Mouse (Mus musculus) kidney, embryonic 14.5 days (tissue): Measurements from ENCODE around the gene Mpst. TPM values are rescaled to one million over a fixed set of nuclear protein-coding genes. Genes with fewer than 3 reads are reported as not detected.

Experiments
- ATAC-seq: fragments of 200-750 bp; cut with Nextera tagmentation; 2 replicates; pipeline ENCODE4 v1.8.0; 2017; ENCODE audit warnings: moderate number of reproducible peaks, mild to moderate bottlenecking, moderate TSS enrichment, moderate library complexity; ENCODE audit not compliant: low FRiP score, low TSS enrichment
- H3K27ac ChIP-seq: fragments of 300-500 bp; sonication (generic); 2 replicates; pipeline ENCODE4 v1.5.1; 2014; ENCODE audit warnings: low read depth, mild to moderate bottlenecking, low read length, moderate library complexity, mixed read lengths
- H3K27me3 ChIP-seq: fragments of 300-500 bp; sonication (generic); 2 replicates; pipeline ENCODE4 v1.6.1; 2014; ENCODE audit warnings: mild to moderate bottlenecking, low read length; ENCODE audit not compliant: control insufficient read depth, insufficient read depth
- H3K36me3 ChIP-seq: fragments of 300-500 bp; sonication (generic); 2 replicates; pipeline ENCODE4 v1.6.1; 2014; ENCODE audit warnings: low read length, mixed read lengths; ENCODE audit not compliant: control insufficient read depth, insufficient read depth
- H3K4me1 ChIP-seq: fragments of 300-500 bp; sonication (generic); 2 replicates; pipeline ENCODE4 v1.6.1; 2014; ENCODE audit warnings: low read length, mixed read lengths; ENCODE audit not compliant: control insufficient read depth, insufficient read depth
- H3K4me2 ChIP-seq: fragments of 300-500 bp; sonication (generic); replicated peaks from 2 replicates; pipeline ENCODE4 v1.6.1; 2014; ENCODE audit warnings: low read depth, mild to moderate bottlenecking, low read length
- H3K4me3 ChIP-seq: fragments of 300-500 bp; sonication (generic); 2 replicates; pipeline ENCODE4 v1.5.1; 2014; ENCODE audit warnings: mild to moderate bottlenecking, low read length
- H3K9ac ChIP-seq: fragments of 300-500 bp; sonication (generic); 2 replicates; pipeline ENCODE4 v1.6.1; 2014; ENCODE audit warnings: low read depth, mild to moderate bottlenecking, low read length, moderate library complexity
- H3K9me3 ChIP-seq: fragments of 300-500 bp; sonication (generic); 2 replicates; pipeline ENCODE4 v1.6.1; 2016; ENCODE audit warnings: low read length; ENCODE audit not compliant: control insufficient read depth
- WGBS: fragments of 180-500 bp; shearing (Covaris S2); extraction: QIAGEN DNeasy Blood & Tissue Kit; methylation state at CpG from one replicate; pipeline ENCODE4 v1.1.7; 2014; 5-methylcytosine and 5-hydroxymethylcytosine counted together
- polyA plus RNA-seq: library from polyadenylated mRNA; unstranded; fragments of >200 nt; fragmentation: Nextera tagmentation; extraction: Ambion mirVana; gene quantifications from 2 replicates; pipeline ENCODE4 v1.2.1, GENCODE M21; 2014

Mpst gene
- polyA plus RNA-seq, 1 experiment from 2014 or later: 4.3 TPM

DNA sequence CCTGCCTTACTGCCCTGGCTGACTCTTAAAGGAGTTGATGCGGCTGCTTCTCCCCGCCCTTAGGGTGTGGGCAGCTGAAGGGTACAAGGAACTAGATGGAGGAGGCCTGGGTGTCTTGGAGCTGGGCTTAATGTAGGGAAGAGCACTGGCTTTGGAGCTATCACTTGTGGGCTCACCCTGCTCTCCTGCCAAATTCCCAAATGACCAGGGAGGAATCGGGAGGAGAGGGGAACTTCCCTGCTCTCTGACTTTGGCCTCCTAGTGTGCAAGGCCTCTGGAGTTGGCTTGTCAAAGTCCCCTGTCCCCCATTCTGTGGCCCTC is 22.9 kb downstream of the Mpst start:
- Histone ChIP-seq H3K36me3 (peaks cover 19% of the 10 kb centered on the region), H3K4me1 (peaks cover 7% of the 10 kb centered on the region; the same call in 1 of the 2 replicates), H3K27me3 (no peaks in the 10 kb centered on the region), H3K9ac (peak overlapping the region; percentile 70), H3K4me3 (peak overlapping the region; percentile 61), H3K27ac (peak overlapping the region; percentile 66; the same call in 1 of the 2 replicates), H3K4me2 (peak overlapping the region; percentile 54), H3K9me3 (no peaks in the 10 kb centered on the region)
- ATAC-seq: no peak
- WGBS: 0% methylated on average over 3 of the region's 3 CpGs

GRCm38 (mm10) chr15:78429871-78430622 is 23.8 kb downstream of the Mpst start:
- Histone ChIP-seq H3K4me2 (peak overlapping the region; percentile 54), H3K4me3 (peak overlapping the region; percentile 61; the same call in 1 of the 2 replicates), H3K9ac (no peak overlapping the region), H3K27ac (peak overlapping the region; percentile 66), H3K9me3 (no peaks in the 10 kb centered on the region), H3K27me3 (no peaks in the 10 kb centered on the region), H3K4me1 (peaks cover 9% of the 10 kb centered on the region), H3K36me3 (peaks cover 22% of the 10 kb centered on the region)
- ATAC-seq: no peak
- WGBS: 73% methylated on average over 13 of the region's 13 CpGs

- H3K9me3 ChIP-seq: no peaks in the 10 kb centered on the region
- H3K4me1 ChIP-seq: peaks cover 17% of the 10 kb centered on the region
- peaks cover 26% of the 10 kb centered on the region for H3K36me3 ChIP-seq
- H3K4me2 ChIP-seq: no peak overlapping the region
- no peaks in the 10 kb centered on the region for H3K27me3 ChIP-seq
- no peak overlapping the region for H3K27ac ChIP-seq
- no peak for ATAC-seq
- no peak overlapping the region for H3K9ac ChIP-seq
- 83% methylated on average over 10 of the region's 10 CpGs for WGBS
- no peak overlapping the region for H3K4me3 ChIP-seq
These were observed 24.7 kb downstream of the Mpst start for GRCm38 (mm10) chr15:78430874-78431273.

- Histone ChIP-seq H3K9ac (no peak overlapping the region), H3K36me3 (peaks cover 27% of the 10 kb centered on the region), H3K4me2 (no peak overlapping the region), H3K4me3 (no peak overlapping the region), H3K27ac (no peak overlapping the region), H3K4me1 (peaks cover 24% of the 10 kb centered on the region), H3K9me3 (no peaks in the 10 kb centered on the region), H3K27me3 (no peaks in the 10 kb centered on the region)
- 73% methylated on average over 7 of the region's 7 CpGs for WGBS
- no peak for ATAC-seq
These were observed 25.4 kb downstream of the Mpst start for GRCm38 (mm10) chr15:78431541-78432121.

DNA sequence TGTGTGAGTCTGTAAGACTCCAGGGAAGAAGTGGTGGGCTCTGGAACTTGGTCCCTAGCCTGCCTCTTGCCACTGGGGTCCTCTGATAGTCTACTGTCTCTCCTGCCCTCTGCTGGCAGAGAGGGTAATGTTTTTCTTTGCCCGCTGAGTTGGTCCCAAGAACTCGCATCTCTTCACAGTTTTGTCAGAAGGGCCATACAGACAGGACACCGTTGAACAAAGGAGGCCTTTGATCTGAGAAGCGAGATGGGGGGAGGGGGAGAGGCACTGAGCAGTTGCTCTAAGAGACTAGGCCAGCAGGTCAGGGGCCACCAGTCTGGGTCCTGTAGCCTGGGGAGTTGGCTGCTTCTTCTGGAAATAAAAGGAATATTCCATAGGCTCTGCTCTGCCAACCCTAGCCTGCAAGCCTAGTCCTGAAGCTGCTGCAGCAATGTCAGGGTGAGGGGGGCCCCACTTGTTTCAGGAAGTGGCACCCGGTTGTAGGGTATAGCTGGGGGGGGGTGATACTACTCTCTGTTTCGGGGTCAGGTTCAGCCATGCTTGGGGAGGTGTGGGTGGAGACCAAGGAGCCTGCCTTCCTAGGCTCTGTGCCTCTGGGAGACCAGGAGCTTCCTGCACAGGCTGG is 28.8 kb downstream of the Mpst start:
- H3K36me3 ChIP-seq: peaks cover 27% of the 10 kb centered on the region
- ATAC-seq: 0 out of 2 replicates have a peak, but pooled peaks have one; percentile 6
- H3K9me3 ChIP-seq: no peaks in the 10 kb centered on the region
- no peak overlapping the region for H3K9ac ChIP-seq
- H3K4me3 ChIP-seq: no peak overlapping the region
- 29% methylated on average over 6 of the region's 6 CpGs for WGBS
- no peak overlapping the region for H3K27ac ChIP-seq
- no peak overlapping the region for H3K4me2 ChIP-seq
- H3K27me3 ChIP-seq: no peaks in the 10 kb centered on the region
- H3K4me1 ChIP-seq: peaks cover 32% of the 10 kb centered on the region

GRCm38 (mm10) chr15:78435681-78436080 is 29.5 kb downstream of the Mpst start:
- Histone ChIP-seq H3K9me3 (no peaks in the 10 kb centered on the region), H3K4me1 (peaks cover 29% of the 10 kb centered on the region), H3K9ac (no peak overlapping the region), H3K4me2 (no peak overlapping the region), H3K4me3 (no peak overlapping the region), H3K27me3 (no peaks in the 10 kb centered on the region), H3K27ac (no peak overlapping the region; the same call in 1 of the 2 replicates), H3K36me3 (peaks cover 25% of the 10 kb centered on the region)
- no peak for ATAC-seq
- 75% methylated on average over 11 of the region's 11 CpGs for WGBS

DNA sequence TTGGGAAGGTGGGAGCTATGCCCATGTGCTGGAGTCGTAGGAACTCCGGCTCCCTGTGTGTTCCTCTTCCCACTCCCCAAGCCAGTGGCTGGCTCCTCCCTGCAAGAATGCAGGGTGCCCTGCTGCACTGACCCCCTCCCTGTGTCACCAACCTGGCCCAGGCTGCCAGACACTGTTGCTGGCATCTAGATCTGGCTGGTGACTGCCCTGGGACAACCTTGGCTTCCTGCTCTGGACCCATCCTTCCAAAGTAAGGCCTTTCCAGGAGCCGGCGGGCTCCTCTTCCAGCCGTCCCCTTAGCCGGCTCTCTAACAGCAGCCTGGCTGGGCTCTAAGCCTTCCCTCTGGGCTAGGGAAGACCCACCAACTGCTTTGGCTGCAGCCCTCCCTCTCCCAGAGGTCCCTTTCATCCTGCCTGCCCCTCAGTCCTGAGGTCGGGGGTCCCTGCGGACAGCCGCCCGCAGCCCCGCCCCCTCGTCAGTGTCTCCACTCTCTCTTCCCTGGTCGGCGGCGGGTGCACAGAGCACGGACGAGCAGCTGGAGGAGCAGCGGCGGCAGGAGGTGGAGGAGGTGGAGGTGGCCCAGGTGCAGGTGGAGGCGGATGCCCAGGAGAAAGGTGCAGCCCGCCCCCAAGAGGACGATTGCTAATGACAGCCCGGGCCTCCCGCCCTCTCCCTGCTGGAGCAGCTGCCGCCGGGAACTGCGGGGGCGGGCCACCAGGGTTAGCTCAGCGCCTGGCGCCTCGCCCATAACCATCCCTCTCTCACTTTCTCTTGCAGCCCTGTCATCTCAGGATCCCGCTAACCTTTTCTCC is 30.4 kb downstream of the Mpst start:
- H3K27me3 ChIP-seq: no peaks in the 10 kb centered on the region
- peak overlapping the region; percentile 56 for H3K4me2 ChIP-seq
- H3K4me1 ChIP-seq: peaks cover 29% of the 10 kb centered on the region
- H3K9ac ChIP-seq: peak overlapping the region; percentile 28; the same call in 1 of the 2 replicates
- WGBS: 5% methylated on average over 32 of the region's 32 CpGs
- ATAC-seq: peak; percentile 68
- peaks cover 24% of the 10 kb centered on the region for H3K36me3 ChIP-seq
- peak overlapping the region; percentile 23 for H3K4me3 ChIP-seq
- H3K9me3 ChIP-seq: no peaks in the 10 kb centered on the region
- H3K27ac ChIP-seq: peak overlapping the region; percentile 80; the same call in 1 of the 2 replicates

GRCm38 (mm10) chr15:78437237-78438017 is 31.2 kb downstream of the Mpst start:
- ATAC-seq: peak; percentile 36
- Histone ChIP-seq H3K9me3 (no peaks in the 10 kb centered on the region), H3K9ac (peak overlapping the region; percentile 25; the same call in 1 of the 2 replicates), H3K27ac (peak overlapping the region; percentile 80), H3K4me1 (peaks cover 29% of the 10 kb centered on the region), H3K4me2 (peak overlapping the region; percentile 56), H3K27me3 (no peaks in the 10 kb centered on the region), H3K36me3 (peaks cover 21% of the 10 kb centered on the region), H3K4me3 (peak overlapping the region; percentile 23)
- WGBS: 15% methylated on average over 22 of the region's 23 CpGs
